Mouse (Mus musculus): ENCODE data around the gene Ptgs1. TPM values are rescaled to one million over a fixed set of nuclear protein-coding genes. Genes with fewer than 3 reads are reported as not detected.

The Ptgs1 gene
- polyA plus RNA-seq, 1 experiment = 88.0 TPM

GRCm38 (mm10) chr2:36216953-36217573 is 13.2 kb upstream of the Ptgs1 start:
- 3% methylated on average over 4 of the region's 4 CpGs for WGBS
- no peak for TF ChIP-seq CTCF (IDR thresholded peaks at IDR 0.05; ENCODE audit: control insufficient read depth, insufficient read depth, low read length)
- TF ChIP-seq POLR2A (IDR thresholded peaks at IDR 0.05; ENCODE audit: borderline replicate concordance, control insufficient read depth, low read depth, low read length) = no peak
- Histone ChIP-seq H3K4me3 (replicated peaks; ENCODE audit: control insufficient read depth, low read depth, low read length) (peak overlapping the region; percentile 44), H3K27ac (ENCODE audit: control insufficient read depth, insufficient read depth, low read depth, low read length, poor library complexity) (peak overlapping the region; percentile 47), H3K4me1 (ENCODE audit: control insufficient read depth, insufficient read depth, low read length) (peaks cover 3% of the 10 kb centered on the region; the same call in 1 of the 2 replicates)

- peaks cover 3% of the 10 kb centered on the region; the same call in 1 of the 2 replicates for H3K4me1 ChIP-seq (ENCODE audit: control insufficient read depth, insufficient read depth, low read length)
- no peak overlapping the region for H3K27ac ChIP-seq (ENCODE audit: control insufficient read depth, insufficient read depth, low read depth, low read length, poor library complexity)
- H3K4me3 ChIP-seq (replicated peaks; ENCODE audit: control insufficient read depth, low read depth, low read length) = peak overlapping the region; percentile 15
- TF ChIP-seq CTCF (IDR thresholded peaks at IDR 0.05; ENCODE audit: control insufficient read depth, insufficient read depth, low read length) (no peak), POLR2A (IDR thresholded peaks at IDR 0.05; ENCODE audit: borderline replicate concordance, control insufficient read depth, low read depth, low read length) (no peak)
- 7% methylated on average over 5 of the region's 5 CpGs for WGBS
These were observed 12.5 kb upstream of the Ptgs1 start for GRCm38 (mm10) chr2:36217692-36218233.

GRCm38 (mm10) chr2:36220106-36220505 is 10.1 kb upstream of the Ptgs1 start:
- Histone ChIP-seq H3K27ac (ENCODE audit: control insufficient read depth, insufficient read depth, low read depth, low read length, poor library complexity) (no peak overlapping the region), H3K4me3 (replicated peaks; ENCODE audit: control insufficient read depth, low read depth, low read length) (no peak overlapping the region), H3K4me1 (ENCODE audit: control insufficient read depth, insufficient read depth, low read length) (peaks cover 3% of the 10 kb centered on the region; the same call in 1 of the 2 replicates)
- 22% methylated on average over 8 of the region's 8 CpGs for WGBS
- TF ChIP-seq POLR2A (IDR thresholded peaks at IDR 0.05; ENCODE audit: borderline replicate concordance, control insufficient read depth, low read depth, low read length) = no peak
- TF ChIP-seq CTCF (IDR thresholded peaks at IDR 0.05; ENCODE audit: control insufficient read depth, insufficient read depth, low read length) = no peak

GRCm38 (mm10) chr2:36220891-36221290 is 9.3 kb upstream of the Ptgs1 start:
- Histone ChIP-seq H3K4me1 (ENCODE audit: control insufficient read depth, insufficient read depth, low read length) (peaks cover 3% of the 10 kb centered on the region; the same call in 1 of the 2 replicates), H3K27ac (ENCODE audit: control insufficient read depth, insufficient read depth, low read depth, low read length, poor library complexity) (no peak overlapping the region), H3K4me3 (replicated peaks; ENCODE audit: control insufficient read depth, low read depth, low read length) (no peak overlapping the region)
- TF ChIP-seq POLR2A (IDR thresholded peaks at IDR 0.05; ENCODE audit: borderline replicate concordance, control insufficient read depth, low read depth, low read length) (no peak), CTCF (IDR thresholded peaks at IDR 0.05; ENCODE audit: control insufficient read depth, insufficient read depth, low read length) (no peak)
- WGBS = 37% methylated on average over 4 of the region's 4 CpGs

- H3K27ac ChIP-seq (ENCODE audit: control insufficient read depth, insufficient read depth, low read depth, low read length, poor library complexity) = no peak overlapping the region
- H3K4me3 ChIP-seq (replicated peaks; ENCODE audit: control insufficient read depth, low read depth, low read length) = no peak overlapping the region
- WGBS = 74% methylated on average over 7 of the region's 7 CpGs
- TF ChIP-seq CTCF (IDR thresholded peaks at IDR 0.05; ENCODE audit: control insufficient read depth, insufficient read depth, low read length) (no peak), POLR2A (IDR thresholded peaks at IDR 0.05; ENCODE audit: borderline replicate concordance, control insufficient read depth, low read depth, low read length) (no peak)
- H3K4me1 ChIP-seq (ENCODE audit: control insufficient read depth, insufficient read depth, low read length) = peaks cover 3% of the 10 kb centered on the region; the same call in 1 of the 2 replicates
These were observed 7.9 kb upstream of the Ptgs1 start for GRCm38 (mm10) chr2:36222168-36222848.

- H3K4me1 ChIP-seq (ENCODE audit: control insufficient read depth, insufficient read depth, low read length) = peaks cover 3% of the 10 kb centered on the region; the same call in 1 of the 2 replicates
- TF ChIP-seq CTCF (IDR thresholded peaks at IDR 0.05; ENCODE audit: control insufficient read depth, insufficient read depth, low read length) (no peak), POLR2A (IDR thresholded peaks at IDR 0.05; ENCODE audit: borderline replicate concordance, control insufficient read depth, low read depth, low read length) (no peak)
- no peak overlapping the region for H3K27ac ChIP-seq (ENCODE audit: control insufficient read depth, insufficient read depth, low read depth, low read length, poor library complexity)
- no peak overlapping the region for H3K4me3 ChIP-seq (replicated peaks; ENCODE audit: control insufficient read depth, low read depth, low read length)
These were observed 6.8 kb upstream of the Ptgs1 start for GRCm38 (mm10) chr2:36223436-36223835.

- WGBS = 83% methylated on average over 7 of the region's 7 CpGs
- no peak for TF ChIP-seq POLR2A (IDR thresholded peaks at IDR 0.05; ENCODE audit: borderline replicate concordance, control insufficient read depth, low read depth, low read length)
- TF ChIP-seq CTCF (IDR thresholded peaks at IDR 0.05; ENCODE audit: control insufficient read depth, insufficient read depth, low read length) = no peak
- Histone ChIP-seq H3K4me1 (ENCODE audit: control insufficient read depth, insufficient read depth, low read length) (peaks cover 3% of the 10 kb centered on the region; the same call in 1 of the 2 replicates), H3K27ac (ENCODE audit: control insufficient read depth, insufficient read depth, low read depth, low read length, poor library complexity) (no peak overlapping the region), H3K4me3 (replicated peaks; ENCODE audit: control insufficient read depth, low read depth, low read length) (no peak overlapping the region)
These were observed 6.1 kb upstream of the Ptgs1 start for GRCm38 (mm10) chr2:36224153-36224552.

GRCm38 (mm10) chr2:36224599-36224998 is 5.6 kb upstream of the Ptgs1 start:
- H3K4me1 ChIP-seq (ENCODE audit: control insufficient read depth, insufficient read depth, low read length) = peaks cover 3% of the 10 kb centered on the region; the same call in 1 of the 2 replicates
- TF ChIP-seq POLR2A (IDR thresholded peaks at IDR 0.05; ENCODE audit: borderline replicate concordance, control insufficient read depth, low read depth, low read length) (no peak), CTCF (IDR thresholded peaks at IDR 0.05; ENCODE audit: control insufficient read depth, insufficient read depth, low read length) (no peak)
- WGBS = 27% methylated on average over 2 of the region's 2 CpGs
- no peak overlapping the region for H3K4me3 ChIP-seq (replicated peaks; ENCODE audit: control insufficient read depth, low read depth, low read length)
- no peak overlapping the region for H3K27ac ChIP-seq (ENCODE audit: control insufficient read depth, insufficient read depth, low read depth, low read length, poor library complexity)

Measured in bone marrow, adult 2 months (tissue).